Mouse (Mus musculus) left cerebral cortex, adult 18-20 months (tissue): ENCODE data around the gene Kcnh1. TPM values are rescaled to one million over a fixed set of nuclear protein-coding genes. Genes with fewer than 3 reads are reported as not detected.

Experiments
- DNase-seq, 2 experiments: peaks; one replicate each; pipeline ENCODE4 v3.0.0; 2021 to 2022; ENCODE audit warnings: low spot score in 2 of 2, mixed read lengths in 1 of 2
- total RNA-seq, 2 experiments: library from RNA; stranded (reverse); gene quantifications; 2 replicates each; pipeline ENCODE4 v1.2.3; 2021

Gene Kcnh1
- total RNA-seq, 2 experiments from 2014 or later: 63.8 to 73.9 TPM

GRCm38 (mm10) chr1:192519713-192520112, 329.1 kb downstream of the Kcnh1 start:
- no peak for DNase-seq

- DNase-seq: no peak
These were observed 330.4 kb downstream of the Kcnh1 start for GRCm38 (mm10) chr1:192520836-192521435.

GRCm38 (mm10) chr1:192522376-192523178, 332.0 kb downstream of the Kcnh1 start:
- DNase-seq: no peak

GRCm38 (mm10) chr1:192525711-192526350, 335.3 kb downstream of the Kcnh1 start:
- DNase-seq: peak; percentile 41 to 43

- DNase-seq: no peak
These were observed 341.0 kb downstream of the Kcnh1 start for GRCm38 (mm10) chr1:192531490-192532146.

- DNase-seq: no peak
These were observed 341.6 kb downstream of the Kcnh1 start for GRCm38 (mm10) chr1:192532212-192532611.

GRCm38 (mm10) chr1:192533016-192533415, 342.4 kb downstream of the Kcnh1 start:
- no peak for DNase-seq

GRCm38 (mm10) chr1:192536440-192536839, 345.9 kb downstream of the Kcnh1 start:
- DNase-seq: no peak

GRCm38 (mm10) chr1:192537169-192537568, 346.6 kb downstream of the Kcnh1 start:
- DNase-seq: no peak

GRCm38 (mm10) chr1:192542093-192542492, 351.5 kb downstream of the Kcnh1 start:
- DNase-seq: no peak

GRCm38 (mm10) chr1:192543686-192544085, 353.1 kb downstream of the Kcnh1 start:
- no peak for DNase-seq

- no peak for DNase-seq
These were observed 353.5 kb downstream of the Kcnh1 start for GRCm38 (mm10) chr1:192544091-192544490.

- no peak for DNase-seq
These were observed 354.3 kb downstream of the Kcnh1 start for GRCm38 (mm10) chr1:192544901-192545300.

- DNase-seq: no peak
These were observed 356.3 kb downstream of the Kcnh1 start for GRCm38 (mm10) chr1:192546843-192547242.

- DNase-seq: no peak
These were observed 360.0 kb downstream of the Kcnh1 start for GRCm38 (mm10) chr1:192550561-192550960.

GRCm38 (mm10) chr1:192555516-192555915, 364.9 kb downstream of the Kcnh1 start:
- peak; percentile 42 to 57 for DNase-seq

GRCm38 (mm10) chr1:192557978-192558594, 367.5 kb downstream of the Kcnh1 start:
- DNase-seq: peak; percentile 25 to 43

GRCm38 (mm10) chr1:192559341-192559740, 368.8 kb downstream of the Kcnh1 start:
- DNase-seq: no peak
